Mouse (Mus musculus) brown adipose tissue, adult 24 weeks (tissue): Measurements from ENCODE around the gene Gabra5. TPM values are rescaled to one million over a fixed set of nuclear protein-coding genes. Genes with fewer than 3 reads are reported as not detected.

ENCODE experiments used
- H3K27ac ChIP-seq: fragments of 200-500 bp; replicated peaks from 2 replicates; pipeline ENCODE4 v1.5.1; 2012; ENCODE audit warnings: low read depth, mild to moderate bottlenecking, low read length
- H3K4me1 ChIP-seq: fragments of 200-500 bp; 2 replicates; pipeline ENCODE4 v1.6.1; 2012; ENCODE audit warnings: low read length, mixed read lengths; ENCODE audit not compliant: control insufficient read depth, insufficient read depth, insufficient read length
- H3K4me3 ChIP-seq: fragments of 200-500 bp; 2 replicates; pipeline ENCODE4 v1.5.1; 2012; ENCODE audit warnings: low read depth, mild to moderate bottlenecking, low read length, moderate library complexity; ENCODE audit not compliant: insufficient read depth
- polyA plus RNA-seq: library from polyadenylated mRNA; stranded (reverse); fragments of >200 nt; gene quantifications from 2 replicates; pipeline ENCODE4 v1.2.4, GENCODE M21; 2012; ENCODE audit not compliant: missing spikeins, insufficient read depth, insufficient read length

Gabra5 gene
- not detected in 2 replicates for polyA plus RNA-seq

DNA sequence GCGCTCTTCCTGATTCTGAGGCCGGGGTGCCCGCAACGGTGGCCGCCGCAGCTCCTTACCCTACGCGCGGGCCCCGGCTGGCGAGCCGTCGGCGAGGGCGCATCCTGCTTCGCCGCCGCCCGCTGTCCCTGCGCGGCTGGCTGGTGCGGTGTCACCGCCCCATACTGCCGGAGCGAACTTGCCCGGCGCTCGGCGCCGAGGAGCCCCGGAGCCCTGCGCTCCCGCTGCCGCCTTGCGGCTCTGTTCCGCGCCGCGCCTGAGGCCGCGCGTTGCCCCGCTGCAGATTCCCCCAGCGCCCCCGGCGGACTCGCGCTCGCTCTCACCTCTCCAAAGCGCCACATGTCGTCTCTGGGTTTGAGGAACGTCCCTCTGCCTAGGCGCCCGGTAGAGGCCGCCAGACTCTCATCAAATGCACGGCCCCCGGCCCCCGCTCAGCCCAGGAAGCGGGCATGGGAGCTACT lies at the start of gene Gabra5:
Gene Gabra5 (minus strand): TSS at position 379 of the 461 bp plus-strand sequence.
- Histone ChIP-seq H3K4me1 (no peaks in the 10 kb centered on the region), H3K4me3 (no peak within 1 kb of the TSS), H3K27ac (no peak within 1 kb of the TSS)

DNA sequence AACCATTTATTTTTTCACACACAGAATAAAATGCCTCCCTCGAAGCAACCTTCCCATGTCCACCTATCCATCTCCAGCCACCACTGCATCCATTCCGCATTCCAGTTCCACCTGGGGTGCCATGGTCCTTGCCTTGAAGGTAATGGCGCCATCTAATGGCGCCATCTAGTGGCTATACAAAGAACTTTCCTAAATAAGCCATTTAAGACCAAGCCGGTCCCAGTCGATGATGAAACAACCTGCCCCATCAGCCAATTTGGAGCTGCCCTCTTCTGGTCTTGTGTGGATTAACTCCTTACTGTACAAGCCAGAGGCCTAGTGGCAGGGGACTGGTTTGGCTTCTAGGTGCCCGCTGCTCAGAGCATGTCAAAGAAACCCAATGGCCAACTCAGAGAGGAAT lies 28.7 kb upstream of the Gabra5 start:
- Histone ChIP-seq H3K4me3 (no peak overlapping the region), H3K27ac (no peak overlapping the region), H3K4me1 (no peaks in the 10 kb centered on the region)

DNA sequence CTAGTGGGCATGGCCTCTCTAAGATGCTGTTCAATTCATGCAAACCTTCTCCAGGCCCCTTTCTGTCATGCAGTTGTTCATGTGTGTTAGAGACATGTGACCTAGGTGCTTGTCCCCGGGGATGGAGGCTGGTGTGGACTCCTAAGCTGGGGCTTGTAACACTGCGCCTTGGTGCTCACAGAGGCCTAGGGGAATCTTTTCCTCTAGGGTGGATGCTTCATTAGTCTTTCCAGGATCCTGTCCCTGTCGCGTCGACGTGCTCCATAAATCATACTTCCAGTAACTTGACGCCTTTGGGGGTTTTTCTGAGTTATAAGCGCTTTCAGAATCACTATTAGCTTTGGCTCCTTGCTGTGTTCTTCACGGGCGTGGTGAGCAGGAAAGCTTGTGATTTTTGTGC lies 22.8 kb upstream of the Gabra5 start:
- H3K4me1 ChIP-seq = no peaks in the 10 kb centered on the region
- no peak overlapping the region for H3K4me3 ChIP-seq
- H3K27ac ChIP-seq = no peak overlapping the region

DNA sequence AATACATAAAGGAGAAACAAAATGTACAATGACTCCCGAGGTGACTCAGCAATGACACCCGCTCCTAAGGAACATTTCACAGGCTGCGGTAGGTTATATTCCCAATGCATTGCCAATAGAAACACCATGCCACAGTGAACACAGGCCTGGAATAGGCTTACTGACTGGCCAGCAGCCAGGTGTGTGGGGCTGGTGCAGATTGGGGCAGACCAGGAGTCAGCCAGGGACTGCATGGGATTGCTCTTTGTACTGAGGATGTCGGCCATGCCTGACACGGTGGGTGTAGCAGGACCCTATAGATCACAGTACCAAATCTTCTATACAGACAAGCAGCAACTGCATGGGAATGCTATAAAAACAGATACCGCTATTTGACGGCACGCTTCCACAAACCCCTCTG lies 20.1 kb upstream of the Gabra5 start:
- H3K27ac ChIP-seq = no peak overlapping the region
- H3K4me1 ChIP-seq = no peaks in the 10 kb centered on the region
- no peak overlapping the region for H3K4me3 ChIP-seq

DNA sequence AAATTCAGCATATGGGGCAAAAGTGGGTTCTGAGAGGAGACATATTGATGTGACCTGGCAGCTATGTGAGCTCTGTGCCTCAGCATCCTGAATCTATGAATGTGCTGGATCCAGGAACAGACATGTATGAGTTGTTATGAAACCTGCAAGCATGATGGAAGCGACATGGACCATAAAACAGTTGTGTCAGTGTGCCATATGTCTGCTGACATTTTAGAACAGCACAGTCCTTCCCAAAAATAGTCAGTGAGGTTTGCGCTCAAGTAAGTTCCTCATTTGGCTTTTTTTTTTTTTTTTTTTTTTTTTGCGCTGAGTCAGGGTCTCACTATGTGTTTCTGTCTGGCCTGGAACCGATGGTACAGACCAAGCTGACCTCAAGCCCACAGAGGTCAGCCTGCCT lies 19.6 kb upstream of the Gabra5 start:
- H3K27ac ChIP-seq = no peak overlapping the region
- H3K4me3 ChIP-seq = no peak overlapping the region
- H3K4me1 ChIP-seq = no peaks in the 10 kb centered on the region

DNA sequence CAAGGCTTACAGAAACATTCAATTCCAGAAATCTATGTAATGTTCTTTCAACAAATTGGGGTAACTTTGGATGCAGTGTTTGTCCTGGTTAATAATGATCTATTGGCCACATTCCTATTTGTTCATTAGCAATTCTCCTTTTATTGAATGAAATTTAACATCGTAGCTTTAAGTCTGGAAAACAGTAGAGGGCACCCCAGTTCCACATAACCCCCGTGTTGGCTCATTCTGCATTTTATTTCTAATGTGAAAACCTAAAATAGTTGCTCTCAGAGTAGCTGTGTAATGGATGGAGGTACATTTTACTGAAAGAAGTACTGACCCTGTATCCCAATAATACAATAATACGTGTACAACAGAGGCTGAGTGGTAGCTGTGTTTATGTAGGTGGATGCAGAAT lies 3.1 kb upstream of the Gabra5 start:
- Histone ChIP-seq H3K4me1 (no peaks in the 10 kb centered on the region), H3K4me3 (no peak overlapping the region), H3K27ac (no peak overlapping the region)

DNA sequence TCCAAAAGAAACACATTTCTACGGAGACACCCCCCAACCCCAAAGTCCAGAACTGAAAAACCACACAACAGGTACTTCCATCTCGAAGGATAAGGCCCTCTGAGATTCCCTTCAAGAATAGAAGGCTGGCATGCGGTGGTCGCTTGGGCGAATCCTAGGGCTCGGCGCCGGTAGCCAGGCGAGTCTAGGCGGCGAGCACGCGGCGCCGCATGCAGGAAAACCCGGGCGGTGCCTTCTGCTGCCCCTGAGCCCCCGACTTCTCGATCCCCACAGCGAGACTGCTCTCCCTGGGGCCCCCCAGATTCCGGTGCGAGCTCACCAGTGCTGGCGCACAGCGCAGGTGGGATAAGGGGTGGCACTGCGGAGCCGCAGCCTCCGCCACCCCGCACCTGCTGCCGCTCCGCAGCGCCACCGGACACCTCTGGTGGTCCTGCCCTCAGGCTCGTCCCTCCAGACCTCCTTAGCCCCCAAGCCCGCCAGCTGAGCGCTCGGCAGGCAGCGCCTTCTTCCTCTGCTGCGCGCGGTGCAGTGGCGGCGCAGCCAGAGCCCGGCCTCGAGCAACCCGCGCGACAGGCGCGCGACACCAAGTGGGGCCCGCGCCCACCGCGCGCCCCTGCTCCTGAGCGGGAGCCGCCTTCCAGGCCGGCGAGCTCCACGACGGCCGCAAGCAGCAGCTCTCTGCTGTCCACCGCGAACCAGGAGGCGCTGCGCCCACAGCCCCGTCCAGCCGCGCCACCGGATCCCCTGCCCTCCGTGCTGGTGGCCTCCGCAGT lies 813 bp downstream of the Gabra5 start:
- Histone ChIP-seq H3K4me1 (no peaks in the 10 kb centered on the region), H3K4me3 (no peak overlapping the region), H3K27ac (no peak overlapping the region)

DNA sequence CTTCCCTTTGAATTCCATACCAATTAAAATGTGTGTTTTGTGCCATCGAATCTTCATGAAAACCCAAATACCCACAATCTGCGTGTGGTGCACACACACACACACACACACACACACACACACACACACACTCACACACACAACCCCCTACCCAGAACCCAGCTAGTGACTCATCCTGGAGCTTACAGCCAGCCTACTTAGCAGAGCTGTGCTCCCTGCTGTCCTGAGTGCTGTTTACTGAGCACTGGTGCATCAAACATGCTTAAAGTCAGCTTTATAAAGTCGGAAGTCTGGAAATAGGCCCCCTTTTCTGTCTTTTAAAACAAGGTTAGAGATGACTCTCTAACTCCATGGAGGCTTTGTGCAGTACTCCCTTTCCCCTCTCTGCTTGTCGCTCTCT lies 7.0 kb downstream of the Gabra5 start:
- no peaks in the 10 kb centered on the region for H3K4me1 ChIP-seq
- no peak overlapping the region for H3K4me3 ChIP-seq
- H3K27ac ChIP-seq = no peak overlapping the region

DNA sequence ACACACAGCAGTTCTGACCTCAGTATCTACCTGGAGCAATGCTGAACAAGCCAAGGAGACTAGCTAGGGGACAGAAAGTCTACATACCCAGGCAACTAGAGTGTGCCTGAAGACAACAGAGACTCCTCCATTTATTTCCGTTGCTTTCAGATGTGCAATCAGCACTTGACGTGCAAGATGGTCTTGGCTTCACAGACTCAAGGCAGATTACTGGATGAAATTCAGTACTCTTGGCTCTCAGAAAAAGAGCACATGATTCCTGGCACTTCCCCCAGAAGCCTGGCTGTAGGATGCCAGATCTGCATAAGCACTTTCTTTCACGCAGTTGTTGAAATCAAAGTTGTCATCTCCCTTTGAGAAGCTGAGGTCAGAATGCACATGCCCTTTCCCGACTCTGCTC lies 18.1 kb downstream of the Gabra5 start:
- H3K27ac ChIP-seq = no peak overlapping the region
- H3K4me3 ChIP-seq = no peak overlapping the region
- H3K4me1 ChIP-seq = no peaks in the 10 kb centered on the region

DNA sequence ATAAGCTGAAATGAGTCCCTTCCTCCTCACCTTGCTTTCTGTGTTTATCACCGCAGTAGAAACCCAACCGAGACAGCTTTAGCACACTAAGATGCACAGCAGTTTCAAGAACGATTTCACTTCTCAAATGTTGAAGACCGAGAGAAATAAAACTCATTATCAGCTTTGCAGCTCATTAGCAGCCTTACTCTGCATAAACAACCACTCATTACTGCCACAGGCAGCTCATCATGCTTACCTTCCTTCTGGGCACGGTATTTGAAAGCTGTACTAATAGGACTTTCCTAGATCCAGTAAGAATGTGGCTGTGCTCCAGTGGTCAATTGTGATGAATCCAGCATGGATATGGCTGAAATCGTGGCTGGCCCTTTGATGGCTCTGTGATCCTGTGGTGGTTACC lies 23.0 kb downstream of the Gabra5 start:
- Histone ChIP-seq H3K4me3 (no peak overlapping the region), H3K4me1 (no peaks in the 10 kb centered on the region), H3K27ac (no peak overlapping the region)

DNA sequence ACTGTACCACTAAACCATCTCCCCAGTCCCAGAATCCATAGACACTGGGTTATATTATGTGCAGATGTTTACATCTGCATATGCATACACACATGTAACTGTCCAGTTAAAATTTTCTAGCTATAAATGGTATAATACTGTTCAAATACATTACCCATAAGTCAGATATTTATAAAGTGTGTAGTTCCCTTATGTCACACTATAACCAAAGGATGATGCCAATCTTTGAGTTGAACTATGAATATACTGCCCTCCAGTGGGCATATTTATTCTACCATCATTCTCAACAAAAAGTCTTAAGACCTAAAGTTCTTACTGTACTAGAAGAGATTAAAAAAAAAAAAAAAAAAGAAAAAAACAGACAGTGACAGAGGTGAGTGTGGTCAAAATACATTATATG lies 27.0 kb downstream of the Gabra5 start:
- no peak overlapping the region for H3K27ac ChIP-seq
- no peaks in the 10 kb centered on the region for H3K4me1 ChIP-seq
- H3K4me3 ChIP-seq = no peak overlapping the region

DNA sequence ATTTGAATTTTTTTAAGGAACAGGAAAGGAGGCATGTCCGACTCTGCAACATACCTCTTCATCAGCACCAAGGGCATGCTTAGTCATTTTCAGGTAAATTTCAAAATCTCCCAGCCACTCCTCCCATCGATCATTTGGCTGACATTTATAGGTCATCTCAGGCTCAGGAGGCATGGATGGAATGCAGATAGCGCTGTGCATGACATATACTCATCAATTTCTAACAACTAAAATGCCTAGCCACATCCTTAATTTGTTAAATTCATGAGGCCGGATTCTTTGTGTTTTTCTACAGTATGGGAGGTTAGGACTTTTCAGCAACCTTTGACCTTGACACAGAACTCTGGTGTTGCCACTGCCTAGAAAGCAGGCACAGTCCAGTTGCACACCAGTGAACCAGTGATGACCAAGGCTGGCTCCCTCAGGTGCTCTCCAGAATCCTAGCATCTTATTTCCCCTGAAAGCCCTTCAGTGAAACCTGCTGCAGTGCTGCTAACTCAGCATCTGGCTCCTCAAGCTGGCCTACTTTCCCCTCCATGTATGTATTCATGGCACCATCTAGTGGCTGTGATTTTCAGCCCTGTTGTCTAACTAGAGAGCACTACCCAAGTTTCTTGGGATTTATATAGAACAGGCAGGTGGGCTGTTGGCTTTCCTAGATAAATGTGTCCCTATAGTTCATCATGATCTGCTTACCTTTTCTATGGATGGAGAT lies 35.9 kb downstream of the Gabra5 start:
- Histone ChIP-seq H3K4me3 (no peak overlapping the region), H3K4me1 (no peaks in the 10 kb centered on the region), H3K27ac (no peak overlapping the region)

DNA sequence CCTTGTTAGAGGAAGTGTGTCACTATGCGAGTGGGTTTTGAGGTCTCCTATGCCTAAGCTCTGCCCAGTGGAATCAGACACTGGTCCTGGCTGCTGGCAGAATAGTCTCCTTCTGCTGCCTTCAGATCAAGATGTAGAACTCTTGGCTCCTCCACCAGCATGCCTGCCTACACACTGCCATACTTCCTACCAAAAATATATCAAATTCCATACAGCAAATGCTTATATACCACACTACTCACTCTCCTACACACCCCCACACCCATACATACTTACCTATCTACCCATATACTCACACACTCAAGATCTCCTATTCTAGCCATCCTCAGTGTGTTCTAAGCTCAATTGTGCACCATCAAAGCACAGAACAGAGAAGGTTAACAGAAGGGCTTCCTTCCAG lies 38.5 kb downstream of the Gabra5 start:
- Histone ChIP-seq H3K4me3 (no peak overlapping the region), H3K27ac (no peak overlapping the region), H3K4me1 (no peaks in the 10 kb centered on the region)

DNA sequence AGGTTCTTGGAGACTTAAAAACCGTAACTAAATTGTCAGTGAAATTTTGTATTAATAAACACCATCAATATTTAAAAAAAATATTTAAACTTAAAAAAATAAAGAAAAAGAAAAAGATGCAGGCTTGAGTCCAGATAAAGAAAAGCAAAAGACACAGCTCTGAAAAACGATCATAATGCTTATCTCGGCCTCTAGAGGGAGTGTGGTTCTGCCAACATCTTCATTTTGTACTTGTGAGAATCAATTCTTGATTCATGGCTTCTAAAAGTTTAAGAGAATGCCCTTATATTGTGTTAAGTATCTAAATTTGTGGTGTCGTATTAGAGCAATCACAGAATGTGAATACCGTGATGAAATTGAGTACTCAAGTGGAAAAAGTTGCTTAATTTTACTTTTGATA lies 49.5 kb downstream of the Gabra5 start:
- Histone ChIP-seq H3K27ac (no peak overlapping the region), H3K4me3 (no peak overlapping the region), H3K4me1 (no peaks in the 10 kb centered on the region)

DNA sequence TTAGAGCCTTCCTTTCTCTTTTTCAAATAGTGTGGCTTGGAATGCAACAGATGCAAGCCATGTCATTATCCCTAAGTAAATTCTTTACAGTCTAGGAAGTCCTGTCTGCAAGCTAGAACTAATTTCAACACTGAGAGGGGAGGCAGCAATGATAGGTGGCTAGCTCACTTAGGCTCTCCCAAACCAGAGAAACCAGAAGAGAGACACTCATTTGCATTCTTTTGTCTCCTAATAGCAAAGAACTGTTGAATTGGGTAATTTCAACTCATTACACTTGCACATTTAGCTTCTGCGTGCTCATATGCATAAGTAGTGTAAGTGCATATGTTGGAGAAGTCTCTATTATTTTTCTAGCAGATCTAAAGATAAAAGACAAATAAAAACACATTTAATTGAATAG lies 61.6 kb downstream of the Gabra5 start:
- H3K4me3 ChIP-seq = no peak overlapping the region
- H3K4me1 ChIP-seq = no peaks in the 10 kb centered on the region
- no peak overlapping the region for H3K27ac ChIP-seq

DNA sequence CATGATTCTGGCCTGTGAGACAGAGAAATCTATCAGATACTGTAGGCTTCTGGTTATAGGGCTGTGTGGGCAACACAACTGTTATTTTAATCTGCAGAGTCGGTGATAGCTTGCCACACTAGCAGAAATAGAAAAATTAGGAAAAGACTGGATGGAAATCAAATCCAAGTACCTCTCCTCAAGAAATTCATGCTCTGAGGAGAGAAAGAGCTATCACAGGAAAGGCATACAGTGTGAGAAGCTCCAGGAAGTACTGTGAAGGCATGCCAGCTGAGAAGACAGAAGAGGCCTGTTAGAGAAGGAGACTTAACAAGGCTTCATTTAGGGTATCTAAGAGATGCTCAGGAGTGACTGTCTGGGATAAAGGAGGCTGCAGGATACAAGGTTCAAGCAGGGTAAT lies 87.2 kb downstream of the Gabra5 start:
- Histone ChIP-seq H3K4me1 (no peaks in the 10 kb centered on the region), H3K4me3 (no peak overlapping the region), H3K27ac (no peak overlapping the region)
